Mouse (Mus musculus) c-Kit-negative CD71-positive TER-119-positive erythroid progenitor cells, embryonic 14.5 days (primary cell): ENCODE measurements around the gene Vmn1r85.
A peak's percentile ranks its signal among the peaks of the same experiment; 100 is the strongest.
"Not testable (repeated sequence)": the region's sequence is repeated elsewhere in the genome, so short reads cannot be mapped to it uniquely, and the experiment has no call there.

Source experiments
- DNase-seq: peaks from one replicate; pipeline ENCODE4 v3.0.0-alpha.2; 2013; ENCODE audit warnings: low read depth, low spot score

Gene Vmn1r85

DNA sequence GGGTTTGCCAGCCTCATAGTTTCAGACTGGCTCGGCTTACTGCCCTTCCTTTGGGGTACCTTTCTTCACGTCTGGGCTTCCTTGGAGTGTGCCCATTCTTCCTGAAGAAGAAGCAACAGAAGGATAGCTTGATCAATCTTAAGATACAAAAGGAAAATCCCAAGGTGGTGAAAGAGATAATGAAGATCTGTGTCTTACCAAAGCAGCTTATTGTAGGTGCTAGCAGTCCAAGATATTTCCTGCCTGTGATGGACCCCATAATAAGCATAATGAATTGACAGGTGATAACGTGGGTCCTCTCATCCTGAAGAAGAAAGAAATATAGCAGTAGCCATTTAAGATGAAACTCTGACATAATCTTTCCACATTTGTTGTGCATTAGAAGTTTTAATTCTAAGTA is at the start of gene Vmn1r85:
Gene Vmn1r85 (minus strand): TSS at position 101 of the 400 bp plus-strand sequence.
- DNase-seq = no peak

DNA sequence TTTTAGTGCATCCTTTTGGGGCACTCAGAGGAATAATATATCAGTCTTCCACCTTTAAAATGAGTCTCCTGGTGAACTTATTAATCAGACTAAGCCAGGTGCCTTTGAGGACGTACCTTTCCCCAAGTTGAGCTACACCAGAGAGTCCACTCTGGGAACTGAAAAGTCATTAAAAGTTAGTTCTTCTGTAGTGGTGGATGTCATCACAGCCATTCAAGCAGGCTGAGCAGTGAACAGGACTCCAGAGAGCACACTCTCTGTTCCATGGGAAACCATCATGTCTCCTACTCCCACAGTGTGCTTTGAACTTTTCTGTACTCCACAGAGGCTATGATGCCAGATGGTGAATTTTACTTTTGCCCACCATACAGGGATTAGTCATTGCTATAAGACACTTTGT is 45.1 kb upstream of the Vmn1r85 start, which contains the start of gene Vmn1r87:
Gene Vmn1r87 (minus strand): TSS at position 101 of the 400 bp plus-strand sequence.
- no peak for DNase-seq

DNA sequence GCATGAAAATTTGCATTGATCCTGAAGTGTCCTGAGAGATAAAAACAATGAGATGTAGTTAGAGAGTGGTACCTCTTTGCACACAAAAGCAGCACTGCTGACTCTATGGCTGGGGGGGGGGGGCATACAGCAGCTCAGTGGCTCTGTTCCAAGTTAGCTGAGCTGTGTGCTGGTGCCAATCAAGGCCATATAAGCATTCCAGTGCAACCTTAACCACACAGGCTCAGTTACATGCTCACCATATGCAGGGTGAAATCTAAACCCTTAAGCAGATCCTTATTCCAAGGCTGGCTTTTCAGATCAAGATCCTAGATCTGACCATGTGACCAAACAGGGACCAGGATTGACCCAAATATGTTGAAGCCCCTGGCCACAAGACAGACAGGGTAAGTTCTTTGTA is 42.4 kb upstream of the Vmn1r85 start:
- DNase-seq = no peak

DNA sequence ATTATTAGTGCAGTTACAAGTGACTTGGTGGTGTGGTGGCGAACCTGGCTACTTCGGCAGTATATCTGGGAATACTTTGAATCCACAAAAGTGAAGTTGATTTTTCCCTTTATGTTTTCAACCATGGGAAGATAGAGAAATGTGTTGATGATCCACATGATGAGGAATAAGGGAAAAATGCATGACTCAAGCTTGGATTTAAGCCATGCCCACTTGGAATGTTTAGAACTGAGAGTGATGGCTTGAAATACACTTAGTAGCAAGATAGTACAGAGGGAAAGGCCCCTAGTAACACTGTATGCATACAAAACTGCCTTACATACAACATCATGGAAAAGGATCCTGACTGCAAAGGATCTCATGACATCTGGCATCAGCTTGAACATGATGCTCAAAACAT is 36.9 kb upstream of the Vmn1r85 start:
- DNase-seq = no peak

DNA sequence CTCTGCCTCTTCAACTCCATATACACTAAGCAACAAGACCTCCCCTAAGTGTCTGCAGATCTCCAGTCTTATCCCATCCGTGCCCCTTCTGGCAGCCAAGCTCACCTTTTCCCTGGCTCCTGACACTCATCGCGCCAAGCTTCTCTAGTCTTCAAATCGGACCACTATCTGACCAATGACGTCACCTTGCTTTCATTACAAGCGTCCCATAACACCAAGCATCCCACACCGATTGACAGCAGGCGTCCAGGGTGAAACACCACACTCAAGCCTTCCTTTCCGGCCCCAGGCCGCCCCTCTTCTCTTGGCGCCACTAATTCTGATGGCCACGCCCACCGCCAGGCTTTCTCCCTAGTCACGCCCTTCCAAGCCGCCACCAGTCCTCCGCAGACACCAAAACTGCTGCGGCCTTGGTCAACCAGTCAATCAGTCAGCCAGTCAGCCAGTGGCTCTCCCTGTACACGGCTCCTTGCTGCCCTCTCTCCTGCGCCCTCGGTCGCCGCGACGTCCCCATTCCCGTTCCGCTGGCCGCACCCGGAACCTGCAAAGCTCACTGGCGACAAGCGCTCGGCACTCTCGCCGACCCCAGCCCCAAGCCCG is 28.7 kb upstream of the Vmn1r85 start:
- DNase-seq = not testable (repeated sequence)

DNA sequence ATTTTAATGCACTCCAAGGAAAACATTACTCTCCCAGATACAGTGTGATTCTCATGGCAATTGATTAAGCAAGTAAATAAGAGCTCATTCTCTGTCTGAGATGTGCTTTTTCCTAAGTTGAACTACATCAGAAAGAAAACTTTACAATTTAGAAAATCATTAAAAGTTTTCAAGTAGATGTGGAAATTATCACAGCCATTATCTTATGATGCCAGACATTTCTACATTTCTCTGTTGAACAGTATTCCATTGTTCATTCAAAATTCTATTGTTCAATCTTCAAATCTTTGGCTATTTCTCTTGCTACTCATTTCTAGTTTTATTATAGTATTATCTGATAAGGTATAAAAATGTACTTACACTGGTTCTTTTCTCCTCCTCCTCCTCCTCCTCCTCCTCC is 24.8 kb upstream of the Vmn1r85 start, which contains the start of gene Vmn1r86:
Gene Vmn1r86 (minus strand): TSS at position 101 of the 400 bp plus-strand sequence.
- no peak for DNase-seq

DNA sequence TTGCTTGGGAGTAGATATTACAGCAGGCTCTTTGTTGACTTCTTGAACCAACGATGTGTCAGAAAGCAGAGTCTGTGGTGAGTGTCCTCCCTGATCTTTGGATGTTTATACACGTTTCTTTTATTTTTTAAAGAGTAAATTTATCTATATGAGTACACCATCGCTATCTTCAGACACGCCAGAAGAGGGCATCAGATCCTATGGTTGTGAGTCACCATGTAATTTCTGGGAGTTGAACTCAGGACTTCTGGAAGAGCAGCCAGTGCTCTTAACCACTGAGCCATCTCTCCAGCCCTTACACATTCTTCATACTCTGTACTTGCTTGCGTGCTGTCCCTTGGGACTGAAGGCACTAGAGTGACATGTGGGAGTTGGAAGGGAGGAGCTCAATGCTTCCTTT is 22.7 kb downstream of the Vmn1r85 start:
- no peak for DNase-seq

DNA sequence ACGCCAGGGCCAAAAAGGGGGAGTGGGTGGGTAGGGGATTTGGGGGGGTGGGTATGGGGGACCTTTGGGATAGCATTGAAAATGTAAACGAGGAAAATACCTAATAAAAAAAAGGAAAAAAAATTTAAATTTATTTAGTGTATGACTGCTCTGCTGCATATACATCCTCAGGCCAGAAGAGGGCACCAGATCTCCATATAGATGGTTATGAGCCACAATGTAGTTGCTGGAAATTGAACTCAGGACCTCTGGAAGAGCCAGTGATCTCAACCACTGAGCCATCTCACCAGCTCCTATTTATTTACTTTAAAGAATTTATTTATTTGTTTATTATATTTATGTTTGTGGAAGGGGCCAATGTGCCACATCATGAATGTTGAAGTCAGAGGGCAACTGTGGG is 31.6 kb downstream of the Vmn1r85 start:
- DNase-seq = not testable (repeated sequence)

DNA sequence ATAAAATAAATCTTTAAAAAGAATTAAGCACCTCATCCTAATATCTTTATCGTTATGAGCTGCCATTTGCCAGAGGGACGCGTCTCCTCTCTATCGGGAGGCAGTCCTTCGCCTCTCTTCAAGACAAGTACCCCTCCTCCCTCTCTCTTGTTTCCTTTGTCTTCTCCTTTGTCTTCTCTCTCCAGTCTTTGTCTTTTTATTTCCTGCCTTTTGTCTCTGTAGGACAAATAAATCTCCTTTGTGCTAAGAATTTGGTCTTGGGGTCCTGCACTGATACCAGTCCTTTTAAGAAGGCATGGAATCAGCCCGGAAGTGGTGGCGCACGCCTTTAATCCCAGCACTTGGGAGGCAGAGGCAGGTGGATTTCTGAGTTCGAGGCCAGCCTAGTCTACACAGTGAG is 35.4 kb downstream of the Vmn1r85 start:
- DNase-seq = no peak

DNA sequence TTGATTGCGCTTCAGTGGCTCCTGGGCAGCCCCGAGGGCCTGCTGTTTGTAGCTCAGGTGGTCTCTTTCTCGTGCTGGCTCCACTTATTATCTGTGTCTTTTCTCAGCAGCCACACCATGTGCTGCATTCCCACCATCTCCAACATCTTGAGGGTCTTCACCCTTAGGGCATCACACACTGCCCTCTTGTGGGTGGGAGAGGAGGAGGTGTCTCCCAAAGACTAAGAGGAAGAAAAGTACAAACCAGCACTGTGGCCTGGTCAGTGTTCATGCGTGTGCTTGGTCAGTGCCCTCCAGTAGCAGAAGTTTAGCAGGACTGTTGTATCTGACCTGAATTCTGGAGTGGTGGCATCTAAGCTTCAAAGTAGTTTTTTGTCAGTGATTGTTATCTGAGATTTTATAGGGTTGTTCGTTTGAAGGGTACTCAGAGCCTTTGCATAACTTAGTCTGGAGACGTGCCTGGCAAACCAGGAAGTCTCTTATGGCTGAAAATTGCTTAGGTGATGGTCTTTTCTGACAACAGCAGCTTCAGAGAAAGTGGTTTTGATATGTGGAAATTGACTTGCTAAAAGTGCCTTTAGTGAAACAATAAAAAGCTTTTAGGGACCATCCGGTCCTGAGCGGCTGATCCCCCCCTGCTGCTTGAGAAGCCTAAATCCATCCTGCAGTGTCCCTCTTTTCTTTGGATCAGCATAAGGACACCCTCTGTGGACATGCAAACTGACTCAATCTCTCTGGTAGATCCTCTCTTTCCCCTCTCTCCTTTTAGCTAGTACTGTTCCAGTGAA is 37.9 kb downstream of the Vmn1r85 start:
- no peak for DNase-seq

DNA sequence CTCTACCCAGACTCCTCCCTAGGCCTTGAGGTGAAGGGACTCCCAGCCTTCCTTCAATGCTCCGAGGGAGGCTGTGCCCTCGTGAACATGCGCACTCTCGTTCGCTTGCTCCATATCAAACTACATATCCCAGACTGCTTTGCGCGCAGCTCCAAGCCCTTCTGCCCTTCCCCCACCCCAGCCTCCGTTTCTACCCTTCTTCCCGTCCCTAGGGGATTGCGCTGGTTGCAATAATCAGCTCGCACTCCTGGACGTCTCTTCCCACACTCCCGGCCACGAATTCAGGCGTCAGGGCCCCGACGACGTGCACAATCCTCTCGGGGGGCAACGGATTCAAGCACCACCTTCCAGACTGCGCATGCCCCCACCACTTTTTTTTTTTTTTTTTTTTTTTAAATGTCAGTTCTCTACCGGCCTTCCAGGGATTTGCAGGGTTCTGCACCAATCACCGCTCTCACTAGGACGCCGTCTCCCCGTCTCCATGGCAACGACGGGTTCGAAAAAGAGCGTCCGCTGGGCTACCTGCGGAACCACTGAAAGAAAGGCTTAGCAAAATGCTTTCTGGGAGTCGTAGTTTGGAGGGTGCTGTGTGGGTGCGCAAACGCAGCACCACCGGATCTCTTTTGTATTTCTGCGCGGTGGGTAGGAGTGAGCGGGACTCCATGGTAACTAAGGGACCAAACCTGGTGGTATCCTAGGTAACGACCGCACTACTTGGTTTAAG is 40.5 kb downstream of the Vmn1r85 start, which contains the start of gene Mzf1:
Gene Mzf1 (minus strand): TSS at position 478 of the 724 bp plus-strand sequence.
- DNase-seq = peak; percentile 70

DNA sequence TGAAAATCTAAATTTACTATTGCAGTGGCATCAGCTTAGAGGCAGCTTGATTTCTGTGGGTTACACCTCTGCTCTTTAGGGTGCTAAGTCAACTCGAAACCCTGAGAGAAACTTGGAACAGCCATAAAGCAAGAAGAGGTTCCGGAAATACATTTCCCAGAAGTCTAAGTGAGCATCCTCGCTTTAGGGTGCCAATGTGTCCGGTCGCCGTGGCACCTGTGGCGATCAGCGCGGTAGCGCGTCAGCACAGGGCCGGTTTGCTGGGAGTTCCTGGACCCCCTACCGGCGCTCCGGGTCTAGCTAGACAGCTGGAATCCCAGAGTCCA is 41.0 kb downstream of the Vmn1r85 start:
- DNase-seq = no peak

DNA sequence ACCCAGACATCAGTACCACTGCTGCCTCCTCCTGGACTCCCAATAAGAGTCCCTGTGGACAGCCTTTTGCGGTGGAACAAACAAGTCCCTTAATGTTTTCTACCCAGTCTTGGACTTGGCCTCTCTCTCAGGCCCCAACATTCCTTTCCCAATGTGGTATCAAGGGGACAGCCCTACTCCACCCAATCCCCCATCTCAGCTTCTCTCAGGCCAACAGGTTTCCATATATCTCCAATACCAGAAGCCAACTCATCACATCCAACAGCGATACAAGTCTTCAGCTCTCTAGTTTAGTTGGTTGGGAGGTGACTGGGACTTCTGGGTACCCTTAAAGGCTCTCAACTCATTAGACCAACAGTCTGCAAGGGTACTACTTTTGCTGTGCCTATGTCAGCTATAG is 41.5 kb downstream of the Vmn1r85 start:
- DNase-seq = no peak

DNA sequence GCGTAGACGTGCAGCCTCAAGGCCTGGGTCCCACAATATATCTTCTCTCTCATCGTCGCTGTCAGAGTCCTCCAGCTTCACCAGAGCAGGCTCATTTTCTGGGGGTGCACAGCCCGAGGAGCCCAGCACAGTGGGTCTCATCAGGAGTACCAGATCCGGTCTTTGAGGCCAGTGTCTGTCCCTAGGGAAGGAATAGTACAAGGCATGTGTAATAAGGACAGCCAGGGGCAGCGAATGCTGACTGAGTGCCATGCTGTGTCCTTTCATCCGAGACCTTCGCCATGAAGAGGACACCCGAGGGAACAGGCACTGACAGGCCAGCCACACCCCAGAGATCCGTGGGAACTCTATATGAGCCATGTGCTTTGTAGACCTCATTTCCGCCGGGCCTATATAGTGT is 42.0 kb downstream of the Vmn1r85 start:
- no peak for DNase-seq

DNA sequence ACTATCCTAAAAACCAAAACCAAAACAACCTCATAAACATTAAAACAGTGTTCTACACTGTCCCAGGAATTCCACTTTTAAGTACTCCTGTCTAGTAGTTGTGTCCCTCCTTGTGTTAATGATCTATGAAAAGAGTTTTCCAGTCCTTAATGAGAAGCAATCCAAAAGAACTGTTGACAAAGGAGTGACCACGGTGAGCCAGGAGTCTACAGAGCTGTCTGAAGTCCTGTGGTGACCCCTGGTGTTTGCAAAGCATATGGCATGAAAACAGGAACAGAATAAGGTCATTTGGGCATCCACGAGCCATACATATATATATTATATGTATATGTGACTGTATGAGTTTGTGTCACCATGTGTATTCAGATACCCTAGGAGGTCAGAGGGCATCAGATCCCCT is 48.9 kb downstream of the Vmn1r85 start:
- peak; percentile 35 for DNase-seq

DNA sequence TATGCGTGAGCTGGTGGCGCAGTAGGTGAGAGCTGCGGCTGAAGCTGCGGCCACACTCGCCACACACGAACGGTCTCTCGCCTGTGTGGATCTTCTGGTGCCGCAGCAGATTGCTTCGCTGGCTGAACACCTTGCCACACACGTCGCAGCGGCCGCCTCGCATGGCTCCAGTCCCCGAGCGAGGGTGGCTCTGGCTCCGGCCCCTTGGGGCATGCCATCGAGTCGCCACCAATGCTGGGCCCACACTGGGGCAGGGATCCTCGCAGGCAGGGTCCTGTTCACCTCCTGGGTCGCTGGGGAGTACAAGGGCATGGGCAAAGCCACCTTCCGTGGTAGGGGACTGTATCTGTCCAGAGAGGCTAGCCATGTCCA is 50.7 kb downstream of the Vmn1r85 start:
- no peak for DNase-seq

DNA sequence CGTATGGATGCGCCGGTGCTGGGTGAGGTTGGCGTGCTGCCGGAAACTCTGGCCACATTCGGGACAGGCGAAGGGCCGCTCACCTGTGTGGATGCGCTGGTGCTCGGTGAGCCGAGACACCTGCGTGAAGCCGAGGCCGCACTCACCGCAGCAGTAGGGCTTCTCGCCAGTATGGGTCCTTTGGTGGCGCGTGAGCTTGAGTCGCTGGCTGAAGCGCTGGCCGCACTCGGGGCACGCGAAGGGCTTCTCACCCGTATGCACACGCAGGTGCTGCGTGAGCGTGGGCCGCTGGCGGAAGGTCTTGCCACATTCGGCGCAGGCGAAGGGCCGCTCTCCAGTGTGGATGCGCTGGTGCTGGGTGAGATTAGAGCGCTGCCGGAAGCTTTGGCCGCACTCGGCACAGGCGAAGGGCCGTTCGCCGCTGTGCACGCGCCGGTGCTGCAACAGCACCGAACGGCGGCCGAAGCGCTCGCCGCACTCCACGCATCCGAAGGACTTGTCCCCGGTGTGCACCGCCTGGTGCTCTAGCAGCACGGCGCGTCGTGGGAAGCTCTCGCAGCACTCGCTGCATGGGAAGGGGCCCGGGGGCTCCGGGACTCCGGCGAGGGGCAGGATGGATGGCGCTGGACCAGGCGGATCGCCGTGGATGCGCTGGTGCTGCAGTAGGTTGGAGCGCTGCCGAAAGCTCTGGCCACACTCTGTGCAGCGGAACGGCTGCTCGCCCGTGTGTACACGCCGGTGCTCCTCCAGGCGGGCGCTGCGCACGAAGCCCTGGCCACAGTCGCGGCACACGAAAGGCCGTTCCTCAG is 51.3 kb downstream of the Vmn1r85 start:
- no peak for DNase-seq

DNA sequence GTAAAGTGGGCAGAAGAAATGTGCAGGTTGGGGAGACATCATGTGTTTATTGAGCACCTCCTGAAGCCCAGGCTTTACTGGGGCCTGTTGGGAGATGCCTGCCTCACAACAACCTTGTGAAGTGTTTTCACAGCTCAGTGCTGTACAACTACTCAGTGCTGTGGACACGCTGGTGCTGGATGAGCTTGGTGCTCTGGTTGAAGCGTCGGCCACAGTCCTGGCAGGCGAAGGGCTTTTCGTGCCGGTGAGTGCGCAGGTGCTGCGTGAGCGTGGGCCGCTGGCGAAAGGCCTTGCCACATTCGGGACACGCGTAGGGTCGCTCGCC is 51.9 kb downstream of the Vmn1r85 start:
- DNase-seq = no peak

DNA sequence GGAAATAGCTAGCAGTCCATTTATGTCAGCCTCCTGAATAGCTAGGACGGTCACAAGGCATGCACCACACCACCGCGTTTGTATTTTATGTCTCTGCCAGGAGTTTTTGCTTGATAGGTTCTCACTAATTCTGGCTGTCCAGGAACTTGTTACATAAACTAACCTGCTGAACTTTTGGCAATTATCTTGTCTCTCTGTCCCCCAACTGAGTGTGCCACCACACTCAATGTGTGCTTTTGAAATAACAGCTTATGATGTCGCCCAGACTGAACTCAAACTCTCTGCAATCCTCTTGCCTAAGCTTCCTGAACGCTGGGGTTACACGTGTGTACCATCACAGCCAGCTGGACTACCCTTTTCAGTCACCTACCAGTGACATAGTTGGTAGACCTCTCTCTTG is 52.5 kb downstream of the Vmn1r85 start:
- DNase-seq = no peak

DNA sequence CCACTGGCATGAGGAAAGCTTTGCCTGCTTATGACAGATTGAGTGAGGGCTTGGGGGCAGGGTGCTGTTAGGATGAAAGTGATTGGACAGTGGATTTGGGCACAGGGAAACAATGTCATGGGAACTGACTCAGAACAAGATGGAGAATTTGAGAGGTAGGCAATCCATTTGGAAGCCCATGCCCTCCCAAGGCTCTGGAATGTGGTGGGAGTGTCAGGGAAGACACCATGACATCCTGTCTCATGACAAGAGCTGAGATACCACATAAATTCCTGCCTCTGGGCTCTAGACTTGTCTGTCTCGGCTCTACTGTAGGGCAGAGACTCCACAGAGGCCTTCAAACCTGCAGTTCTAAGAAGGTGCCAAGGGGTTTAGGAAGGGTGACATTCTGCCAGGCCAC is 53.7 kb downstream of the Vmn1r85 start:
- DNase-seq = no peak

DNA sequence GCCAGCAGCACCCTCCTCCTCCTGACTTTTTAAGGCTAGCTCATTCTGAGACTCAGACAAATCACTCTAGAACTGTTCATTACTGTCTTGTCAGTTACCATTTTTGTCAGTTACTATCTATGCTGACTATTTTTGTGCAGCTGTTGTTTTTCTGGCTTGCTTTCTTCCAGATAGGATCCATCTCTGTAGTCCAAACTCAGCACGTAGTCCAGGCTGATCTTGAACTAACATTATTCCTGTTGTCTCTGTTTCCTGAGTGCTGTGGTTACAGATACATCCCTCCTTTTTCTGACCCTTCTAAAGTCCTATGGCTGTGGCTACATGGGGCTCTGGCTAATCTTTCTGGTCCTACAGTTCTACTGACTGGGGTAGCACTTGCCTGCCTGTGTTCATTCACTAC is 55.8 kb downstream of the Vmn1r85 start:
- no peak for DNase-seq

DNA sequence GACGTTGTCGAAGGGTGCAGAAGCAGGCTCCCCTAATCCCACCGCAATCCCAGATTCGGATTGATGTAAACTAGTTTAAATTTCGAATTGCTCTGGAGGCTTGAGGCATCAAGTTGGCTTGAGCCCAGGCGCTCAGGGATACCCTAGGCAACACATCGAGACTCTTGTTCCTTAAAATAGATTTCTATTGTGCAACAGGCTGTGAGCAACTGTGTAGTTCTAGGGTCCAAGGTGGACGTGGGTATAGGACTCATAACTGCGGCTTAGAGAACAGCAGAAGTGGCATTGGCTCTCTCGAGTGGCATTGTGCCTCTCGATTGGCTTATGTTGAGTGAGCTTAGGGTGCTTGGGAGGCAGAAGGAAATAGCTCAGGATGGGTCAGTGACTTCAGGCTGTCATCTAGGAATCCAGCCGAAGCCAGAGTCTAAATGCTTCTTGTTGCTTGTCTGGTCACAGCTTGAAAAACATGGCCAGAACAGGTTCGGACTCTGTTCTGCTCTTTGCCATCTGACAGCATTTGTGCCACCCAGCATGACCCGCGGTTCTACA is 56.3 kb downstream of the Vmn1r85 start:
- DNase-seq = no peak
